ENCODE assay signal across 10 mouse cellular contexts in genomic region chr17:21708401-21708800, GRCm38 (mm10). TPM values are rescaled to one million over a fixed set of nuclear protein-coding genes. Genes with fewer than 3 reads are reported as not detected.
DNase-seq lines count a peak whose midpoint lies in the region; ATAC-seq and TF ChIP-seq lines count a peak whose summit lies in the region.
"Had no signal": no experiment of that assay in that cellular context is flagged by ENCODE, and none has a peak within 500 bp of the region (broad histone marks: within the 10 kb centered on the region; RNA-seq: fewer than 3 reads in every experiment).

No protein-coding gene starts in this region.

- H3K27ac ChIP-seq in neural tube, embryonic 11.5 days (ENCODE audit: low read depth, low read length), result no peak overlapping the region
- H3K27ac ChIP-seq in forebrain, postnatal 0 days (ENCODE audit: low read depth, low read length), result no peak overlapping the region
- H3K27ac ChIP-seq in liver, postnatal 0 days (ENCODE audit: low read depth), result 0 out of 2 replicates have a peak overlapping the region, but pooled peaks have one; percentile 1

- no peak for DNase-seq in neural tube, embryonic 11.5 days (ENCODE audit: low spot score)
- DNase-seq in neural tube, embryonic 10.5 days (ENCODE audit: extremely low spot score, low spot score), result no peak
- DNase-seq in forebrain, postnatal 0 days, result no peak
- no peak for DNase-seq in liver, postnatal 0 days
- no peak for DNase-seq in thymus, postnatal 14 days
- DNase-seq in urinary bladder, postnatal 10 days (ENCODE audit: low spot score), result no peak
- DNase-seq in MN1 (ENCODE audit: low spot score), result no peak
- DNase-seq: cerebellum, adult 9-10 months had no signal

- ATAC-seq in neural tube, embryonic 11.5 days (ENCODE audit: insufficient read depth, low FRiP score, low TSS enrichment), result no peak
- no peak for ATAC-seq in forebrain, postnatal 0 days
- ATAC-seq in liver, postnatal 0 days, result 0 out of 2 replicates have a peak, but pooled peaks have one; percentile 14
- no peak for ATAC-seq in erythroid progenitor cell, adult 5-6 weeks (replicated peaks; ENCODE audit: low FRiP score, poor library complexity, severe bottlenecking)

- H3K4me3 ChIP-seq in neural tube, embryonic 11.5 days (ENCODE audit: low read depth, low read length), result peak overlapping the region; percentile 63
- peak overlapping the region; percentile 46 for H3K4me3 ChIP-seq in forebrain, postnatal 0 days (ENCODE audit: low read depth, low read length)
- H3K4me3 ChIP-seq in liver, postnatal 0 days (ENCODE audit: low read depth, low read length), result peak overlapping the region; percentile 61

- no peaks in the 10 kb centered on the region; the same call in 1 of the 2 replicates for H3K4me1 ChIP-seq in neural tube, embryonic 11.5 days (ENCODE audit: control insufficient read depth, insufficient read depth, low read length)
- peaks cover 3% of the 10 kb centered on the region; the same call in 1 of the 2 replicates for H3K4me1 ChIP-seq in forebrain, postnatal 0 days (ENCODE audit: insufficient read depth)
- peaks cover 7% of the 10 kb centered on the region for H3K4me1 ChIP-seq in liver, postnatal 0 days (ENCODE audit: insufficient read depth)

- no peak for TF ChIP-seq EP300 in liver, postnatal 0 days (IDR thresholded peaks at IDR 0.05; ENCODE audit: low read depth)

- no peak for TF ChIP-seq CTCF in forebrain, postnatal 0 days (IDR thresholded peaks at IDR 0.05; ENCODE audit: low read depth)
- TF ChIP-seq CTCF in liver, postnatal 0 days (IDR thresholded peaks at IDR 0.05; ENCODE audit: low read depth), result no peak

- no peaks in the 10 kb centered on the region; the same call in 1 of the 2 replicates for H3K36me3 ChIP-seq in neural tube, embryonic 11.5 days (ENCODE audit: control insufficient read depth, insufficient read depth, low read length)
- peaks cover 10% of the 10 kb centered on the region; the same call in 1 of the 2 replicates for H3K36me3 ChIP-seq in forebrain, postnatal 0 days (ENCODE audit: insufficient read depth)
- H3K36me3 ChIP-seq in liver, postnatal 0 days (replicated peaks; ENCODE audit: insufficient read depth, low read length), result peaks cover 11% of the 10 kb centered on the region

- peak overlapping the region; percentile 75 for H3K9ac ChIP-seq in neural tube, embryonic 11.5 days (ENCODE audit: low read length)
- peak overlapping the region; percentile 7; the same call in 1 of the 2 replicates for H3K9ac ChIP-seq in forebrain, postnatal 0 days
- peak overlapping the region; percentile 42 for H3K9ac ChIP-seq in liver, postnatal 0 days (replicated peaks)

- 52% methylated on average over 2 of the region's 2 CpGs for WGBS in neural tube, embryonic 11.5 days
- WGBS in forebrain, postnatal 0 days, result 23% methylated on average over 2 of the region's 2 CpGs
- 28% methylated on average over 2 of the region's 2 CpGs for WGBS in liver, postnatal 0 days (ENCODE audit: insufficient replicate concordance)

- H3K4me2 ChIP-seq in neural tube, embryonic 11.5 days (ENCODE audit: low read depth), result peak overlapping the region; percentile 52
- peak overlapping the region; percentile 62 for H3K4me2 ChIP-seq in forebrain, postnatal 0 days (ENCODE audit: low read depth)
- peak overlapping the region; percentile 72 for H3K4me2 ChIP-seq in liver, postnatal 0 days (ENCODE audit: low read depth, low read length)

- no peaks in the 10 kb centered on the region for H3K27me3 ChIP-seq in neural tube, embryonic 11.5 days (ENCODE audit: control insufficient read depth, insufficient read depth, low read length)
- H3K27me3 ChIP-seq in forebrain, postnatal 0 days (ENCODE audit: insufficient read depth, low read length), result no peaks in the 10 kb centered on the region
- no peaks in the 10 kb centered on the region for H3K27me3 ChIP-seq in liver, postnatal 0 days (ENCODE audit: insufficient read depth, low read length)

- H3K9me3 ChIP-seq in neural tube, embryonic 11.5 days (ENCODE audit: control insufficient read depth, low read length), result no peaks in the 10 kb centered on the region
- H3K9me3 ChIP-seq in forebrain, postnatal 0 days (ENCODE audit: low read length), result no peaks in the 10 kb centered on the region
- no peaks in the 10 kb centered on the region for H3K9me3 ChIP-seq in liver, postnatal 0 days (ENCODE audit: low read length)

RNA-seq across cellular contexts. Expression of gene Zfp760, which starts 0.9 kb away (rescaled TPM):
- polyA plus RNA-seq in neural tube, embryonic 11.5 days (2014; fragmentation: Nextera tagmentation; extraction: Ambion mirVana), result 21.0 and 22.5 TPM in 2 replicates
- total RNA-seq in forebrain, postnatal 0 days (2014; rRNA removed), result 10.5 and 12.1 TPM in 2 replicates
- 5.5 and 6.3 TPM in 2 replicates for polyA plus RNA-seq in forebrain, postnatal 0 days (2015; fragmentation: Nextera tagmentation; extraction: Ambion mirVana)
- polyA plus RNA-seq in liver, postnatal 0 days (2015; fragmentation: Nextera tagmentation; extraction: Ambion mirVana), result 1.3 and 1.9 TPM in 2 replicates
- 7.2 and 15.1 TPM in 2 replicates for total RNA-seq in erythroid progenitor cell, adult 5-6 weeks (2015; ENCODE audit: low replicate concordance)
- total RNA-seq in erythroid progenitor cell, adult 5-6 weeks (2017; ENCODE audit: low replicate concordance), result 1.9 and 4.4 TPM in 2 replicates

RNA-seq across cellular contexts. Expression of gene Gm10226, which starts 16.7 kb away (rescaled TPM):
- 16.5 and 19.5 TPM in 2 replicates for polyA plus RNA-seq in neural tube, embryonic 11.5 days (2014; fragmentation: Nextera tagmentation; extraction: Ambion mirVana)
- total RNA-seq in forebrain, postnatal 0 days (2014; rRNA removed), result not detected in 2 replicates
- 7.4 and 10.2 TPM in 2 replicates for polyA plus RNA-seq in forebrain, postnatal 0 days (2015; fragmentation: Nextera tagmentation; extraction: Ambion mirVana)
- polyA plus RNA-seq in liver, postnatal 0 days (2015; fragmentation: Nextera tagmentation; extraction: Ambion mirVana), result 0.82 and 2.1 TPM in 2 replicates
- not detected in 2 replicates for total RNA-seq in erythroid progenitor cell, adult 5-6 weeks (2015; ENCODE audit: low replicate concordance)
- 4.2 TPM in 1 of 2 replicates, not detected in the other for total RNA-seq in erythroid progenitor cell, adult 5-6 weeks (2017; ENCODE audit: low replicate concordance)
- polyA plus RNA-seq: spleen, adult 2 months had no signal

RNA-seq across cellular contexts. Expression of gene Zfp229, which starts 22.2 kb away (rescaled TPM):
- 7.3 and 7.8 TPM in 2 replicates for polyA plus RNA-seq in neural tube, embryonic 11.5 days (2014; fragmentation: Nextera tagmentation; extraction: Ambion mirVana)
- 16.7 and 24.4 TPM in 2 replicates for total RNA-seq in forebrain, postnatal 0 days (2014; rRNA removed)
- 3.4 and 5.2 TPM in 2 replicates for polyA plus RNA-seq in forebrain, postnatal 0 days (2015; fragmentation: Nextera tagmentation; extraction: Ambion mirVana)
- polyA plus RNA-seq in liver, postnatal 0 days (2015; fragmentation: Nextera tagmentation; extraction: Ambion mirVana), result 1.4 and 1.6 TPM in 2 replicates
- total RNA-seq in erythroid progenitor cell, adult 5-6 weeks (2015; ENCODE audit: low replicate concordance), result 1.1 and 2.1 TPM in 2 replicates
- total RNA-seq in erythroid progenitor cell, adult 5-6 weeks (2017; ENCODE audit: low replicate concordance), result 1.7 and 4.6 TPM in 2 replicates

RNA-seq across cellular contexts. Expression of gene Zfp983, which starts 58.0 kb away (rescaled TPM):
- 7.2 and 10.5 TPM in 2 replicates for polyA plus RNA-seq in neural tube, embryonic 11.5 days (2014; fragmentation: Nextera tagmentation; extraction: Ambion mirVana)
- 6.5 and 10.2 TPM in 2 replicates for total RNA-seq in forebrain, postnatal 0 days (2014; rRNA removed)
- polyA plus RNA-seq in forebrain, postnatal 0 days (2015; fragmentation: Nextera tagmentation; extraction: Ambion mirVana), result 5.9 and 6.6 TPM in 2 replicates
- 0.80 and 1.1 TPM in 2 replicates for polyA plus RNA-seq in liver, postnatal 0 days (2015; fragmentation: Nextera tagmentation; extraction: Ambion mirVana)
- total RNA-seq in erythroid progenitor cell, adult 5-6 weeks (2015; ENCODE audit: low replicate concordance), result 3.6 and 10.1 TPM in 2 replicates
- total RNA-seq in erythroid progenitor cell, adult 5-6 weeks (2017; ENCODE audit: low replicate concordance), result 1.3 and 1.4 TPM in 2 replicates

Comparison
In these comparisons a context has a peak if more than half of its experiments do, and no peak if none do; other contexts are left out.
1. H3K9ac ChIP-seq: peak in every context shown above with its lines; median percentile 75 in neural tube, embryonic 11.5 days; 42 in liver, postnatal 0 days; 7 in forebrain, postnatal 0 days.